Mouse (Mus musculus) kidney, embryonic 16.5 days (tissue): ENCODE measurements at regions not wholly inside any gene's neighbourhood (a gene's known extent, or its start where the extent isn't known, plus 50 kb on each side); places are given as distances from the start of the nearest gene placed in this dataset.
A peak's percentile ranks its signal among the peaks of the same experiment; 100 is the strongest.

Experiments
- ATAC-seq: fragments of 200-750 bp; cut with Nextera tagmentation; 2 replicates; pipeline ENCODE4 v1.8.0; 2017; ENCODE audit warnings: moderate TSS enrichment; ENCODE audit not compliant: low FRiP score, low TSS enrichment
- H3K27ac ChIP-seq: fragments of 300-500 bp; sonication (generic); 2 replicates; pipeline ENCODE4 v1.5.1; 2014; ENCODE audit warnings: low read length
- H3K27me3 ChIP-seq: fragments of 300-500 bp; sonication (generic); 2 replicates; pipeline ENCODE4 v1.6.1; 2014; ENCODE audit warnings: low read length, control low read depth, mixed read lengths; ENCODE audit not compliant: insufficient read depth
- H3K36me3 ChIP-seq: fragments of 300-500 bp; sonication (generic); 2 replicates; pipeline ENCODE4 v1.6.1; 2014; ENCODE audit warnings: low read length, control low read depth, mixed read lengths; ENCODE audit not compliant: insufficient read depth
- H3K4me1 ChIP-seq: fragments of 300-500 bp; sonication (generic); 2 replicates; pipeline ENCODE4 v1.6.1; 2014; ENCODE audit warnings: low read length, control low read depth, mixed read lengths; ENCODE audit not compliant: insufficient read depth
- H3K4me2 ChIP-seq: fragments of 300-500 bp; sonication (generic); replicated peaks from 2 replicates; pipeline ENCODE4 v1.6.1; 2014; ENCODE audit warnings: low read depth, low read length
- H3K4me3 ChIP-seq: fragments of 300-500 bp; sonication (generic); 2 replicates; pipeline ENCODE4 v1.5.1; 2014; ENCODE audit warnings: mild to moderate bottlenecking, low read length
- H3K9ac ChIP-seq: fragments of 300-500 bp; sonication (generic); replicated peaks from 2 replicates; pipeline ENCODE4 v1.6.1; 2014; ENCODE audit warnings: low read length
- H3K9me3 ChIP-seq: fragments of 300-500 bp; sonication (generic); 2 replicates; pipeline ENCODE4 v1.6.1; 2016; ENCODE audit warnings: low read length, control low read depth
- WGBS: fragments of 180-500 bp; shearing (Covaris S2); extraction: QIAGEN DNeasy Blood & Tissue Kit; methylation state at CpG from one replicate; pipeline ENCODE4 v1.1.7; 2014; 5-methylcytosine and 5-hydroxymethylcytosine counted together

DNA sequence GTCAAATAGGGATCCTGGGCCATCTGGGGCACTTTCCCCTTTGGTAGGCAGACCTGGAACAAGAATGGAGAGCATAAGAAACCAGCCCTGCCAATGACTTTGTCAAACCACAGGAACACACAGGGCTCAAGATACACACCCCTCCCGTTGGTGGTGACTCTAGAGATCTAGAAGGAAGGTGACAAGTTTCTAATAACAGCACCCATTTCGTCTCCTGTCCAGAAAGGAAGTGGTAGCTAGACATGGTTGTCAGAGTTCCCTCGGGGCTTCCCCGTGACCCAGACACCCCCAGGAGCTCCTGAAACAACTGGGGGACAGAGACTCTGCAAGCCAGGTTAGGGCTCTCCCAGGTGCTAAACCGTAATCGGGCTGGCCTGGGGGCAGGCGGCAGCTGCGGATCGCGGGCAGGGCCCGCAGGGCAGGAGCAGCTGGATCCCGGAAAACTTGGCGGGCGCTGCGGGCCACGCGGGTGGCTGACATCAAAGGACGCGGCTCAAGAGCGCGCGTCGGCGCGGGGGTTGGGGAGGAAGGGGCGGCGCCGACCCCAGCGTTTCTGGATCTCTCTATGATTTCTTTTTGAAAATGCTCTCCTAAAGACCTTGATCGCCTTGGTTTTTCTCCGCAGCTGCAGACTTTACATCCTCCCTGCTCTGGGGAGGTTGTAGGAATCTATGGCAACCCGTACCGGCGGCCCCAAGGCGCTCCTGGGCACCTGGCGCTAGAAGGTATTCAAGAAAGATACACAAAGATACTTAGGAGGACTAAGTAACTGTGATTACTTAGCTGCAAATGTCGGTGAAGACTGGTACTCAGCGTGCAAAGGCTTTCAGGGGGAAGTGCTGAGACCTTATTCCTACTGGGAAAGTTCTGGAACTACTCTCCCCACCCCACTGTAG, 92.1 kb downstream of the Foxi3 start:
- 3% methylated on average over 38 of the region's 38 CpGs for WGBS
- ATAC-seq: peak; percentile 63; the same call in 1 of the 2 replicates
- Histone ChIP-seq H3K27ac (no peak overlapping the region), H3K9ac (peak overlapping the region; percentile 69), H3K9me3 (0 out of 2 replicates have a peak, but pooled peaks cover 4% of the 10 kb centered on the region), H3K27me3 (peaks cover 5% of the 10 kb centered on the region; the same call in 1 of the 2 replicates), H3K4me2 (peak overlapping the region; percentile 91), H3K36me3 (no peaks in the 10 kb centered on the region), H3K4me3 (peak overlapping the region; percentile 53), H3K4me1 (peaks cover 9% of the 10 kb centered on the region; the same call in 1 of the 2 replicates)

DNA sequence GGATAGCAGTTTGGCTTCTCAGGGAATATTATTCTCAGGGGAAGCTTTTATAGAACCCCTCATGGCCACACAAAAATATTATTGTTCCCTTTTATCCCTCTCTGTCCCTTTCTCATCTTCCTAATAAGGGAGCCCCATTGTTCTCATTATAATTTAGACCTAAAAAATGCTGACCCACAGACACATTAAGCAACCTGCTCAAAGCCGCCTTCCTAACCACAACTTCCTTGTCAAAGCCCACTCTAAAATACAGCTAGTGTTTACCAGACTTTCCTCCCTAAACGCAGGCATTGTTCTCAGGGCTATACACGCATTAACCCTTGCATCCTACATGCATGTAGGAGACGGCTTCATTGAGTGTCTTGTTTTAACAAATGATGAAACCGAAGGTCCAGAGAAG, 93.9 kb downstream of the Foxi3 start:
- 49% methylated on average over 5 of the region's 5 CpGs for WGBS
- ATAC-seq: no peak

DNA sequence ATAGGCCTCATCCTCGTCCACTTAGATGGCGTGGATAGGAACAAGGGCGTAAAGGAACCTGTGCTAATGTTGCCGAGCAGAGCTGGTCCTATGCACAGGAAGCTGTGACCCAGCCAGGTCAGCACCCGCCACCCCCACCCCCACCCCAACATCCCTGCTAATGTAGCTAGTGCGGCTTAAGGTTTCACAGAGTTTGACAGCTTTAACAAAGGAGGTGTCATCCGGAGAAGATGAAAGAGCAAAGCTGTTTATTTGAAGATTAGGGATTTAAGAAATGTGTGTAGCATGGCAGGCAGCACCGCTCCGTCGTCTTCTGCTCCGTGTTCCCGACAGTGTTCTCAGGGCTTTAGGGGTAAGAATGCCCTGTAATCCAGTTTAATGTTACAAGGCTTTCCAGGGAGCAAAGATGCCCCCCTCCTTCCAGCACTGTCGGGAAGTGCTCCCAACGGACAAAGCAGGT, 93.5 kb downstream of the Thnsl2 start:
- WGBS: 20% methylated on average over 14 of the region's 14 CpGs
- H3K27me3 ChIP-seq: peaks cover 5% of the 10 kb centered on the region; the same call in 1 of the 2 replicates
- H3K4me2 ChIP-seq: no peak overlapping the region
- 0 out of 2 replicates have a peak, but pooled peaks cover 4% of the 10 kb centered on the region for H3K9me3 ChIP-seq
- no peak overlapping the region for H3K27ac ChIP-seq
- H3K4me3 ChIP-seq: no peak overlapping the region
- no peak overlapping the region for H3K9ac ChIP-seq
- peaks cover 9% of the 10 kb centered on the region; the same call in 1 of the 2 replicates for H3K4me1 ChIP-seq
- no peaks in the 10 kb centered on the region for H3K36me3 ChIP-seq
- ATAC-seq: no peak

More for the DNA sequence above, 93.9 kb downstream of the Foxi3 start:
- Histone ChIP-seq H3K36me3 (no peaks in the 10 kb centered on the region), H3K4me1 (peaks cover 9% of the 10 kb centered on the region; the same call in 1 of the 2 replicates), H3K4me3 (no peak overlapping the region), H3K9ac (no peak overlapping the region), H3K27ac (no peak overlapping the region), H3K4me2 (no peak overlapping the region), H3K9me3 (0 out of 2 replicates have a peak, but pooled peaks cover 4% of the 10 kb centered on the region), H3K27me3 (peaks cover 5% of the 10 kb centered on the region; the same call in 1 of the 2 replicates)

DNA sequence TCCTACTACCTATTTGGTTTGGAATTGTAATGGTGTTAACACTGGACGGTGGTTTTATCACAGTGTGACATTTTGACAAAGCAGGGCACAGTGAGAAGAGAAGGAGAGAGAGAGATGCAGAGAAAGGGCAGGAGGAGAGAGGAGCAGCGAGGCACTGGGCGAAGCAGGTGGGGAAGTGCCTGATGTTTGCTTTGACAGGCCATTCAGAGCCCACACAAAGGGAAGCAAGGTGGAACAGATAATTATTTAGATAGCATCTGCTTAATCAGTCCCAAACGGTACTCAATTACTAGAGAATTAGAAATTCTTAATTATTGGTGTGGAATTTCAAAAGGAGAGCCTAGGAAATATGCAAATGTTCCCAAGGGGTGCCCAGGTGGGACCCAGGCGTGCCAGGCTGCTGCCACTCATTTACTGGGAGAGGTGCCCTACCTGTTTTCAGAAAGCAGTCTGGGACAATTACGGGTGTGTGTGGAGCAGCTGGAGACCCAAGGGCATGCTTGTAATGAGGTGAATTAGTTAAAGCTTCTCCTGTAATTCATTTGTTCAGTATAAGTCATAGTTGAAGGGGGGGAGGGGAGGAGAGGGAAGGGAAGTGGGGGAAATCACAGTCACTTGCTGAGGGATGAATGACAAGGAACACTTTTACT, 86.9 kb downstream of the Thnsl2 start:
- Histone ChIP-seq H3K4me1 (no peaks in the 10 kb centered on the region), H3K27me3 (no peaks in the 10 kb centered on the region), H3K4me3 (no peak overlapping the region), H3K36me3 (no peaks in the 10 kb centered on the region), H3K27ac (no peak overlapping the region), H3K9me3 (no peaks in the 10 kb centered on the region), H3K9ac (no peak overlapping the region), H3K4me2 (no peak overlapping the region)
- ATAC-seq: no peak
- WGBS: 52% methylated on average over 6 of the region's 6 CpGs

DNA sequence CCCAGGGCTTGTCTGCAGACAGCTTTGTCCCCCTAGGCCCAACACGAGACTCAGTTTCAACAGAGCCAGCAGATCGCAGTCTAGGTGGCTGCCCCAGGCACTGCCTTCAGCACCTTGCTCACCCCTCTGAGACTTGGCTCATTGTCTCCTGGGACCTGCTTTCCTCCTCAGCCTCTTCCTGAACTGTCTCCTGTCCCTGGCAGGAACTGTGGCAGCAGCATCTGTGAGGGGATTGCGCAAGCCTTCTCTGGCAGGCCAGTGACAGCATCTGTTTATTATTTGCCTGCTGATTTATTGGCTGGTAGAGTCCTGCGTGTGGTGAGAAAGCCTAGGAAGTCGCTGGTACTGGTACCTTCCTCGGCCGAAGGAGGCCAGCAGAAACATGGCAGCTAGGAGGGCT, 84.1 kb downstream of the Thnsl2 start:
- Histone ChIP-seq H3K4me3 (no peak overlapping the region), H3K4me2 (no peak overlapping the region), H3K9me3 (no peaks in the 10 kb centered on the region), H3K4me1 (no peaks in the 10 kb centered on the region), H3K27ac (no peak overlapping the region), H3K27me3 (no peaks in the 10 kb centered on the region), H3K9ac (no peak overlapping the region), H3K36me3 (no peaks in the 10 kb centered on the region)
- 54% methylated on average over 7 of the region's 7 CpGs for WGBS
- no peak for ATAC-seq

DNA sequence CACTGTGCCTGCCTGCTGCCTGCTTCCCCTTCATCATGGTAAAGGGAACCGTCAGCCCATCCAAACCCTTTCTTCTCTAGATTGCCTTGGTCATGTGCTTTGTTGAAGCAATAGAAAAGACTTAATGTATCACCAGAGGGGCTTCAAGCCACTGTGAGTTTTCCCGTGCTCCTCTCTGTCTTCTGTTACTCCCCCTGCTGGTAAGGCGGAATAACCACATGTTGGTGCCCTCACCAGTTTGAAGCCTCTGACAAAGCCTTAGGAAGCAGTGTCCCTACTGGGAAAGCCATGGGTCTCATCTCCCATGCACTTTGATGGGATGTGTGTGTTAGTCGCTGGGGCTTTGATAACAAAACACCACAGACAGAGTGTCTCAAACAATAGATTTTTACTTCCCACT, 81.3 kb downstream of the Thnsl2 start:
- Histone ChIP-seq H3K4me1 (no peaks in the 10 kb centered on the region), H3K27me3 (no peaks in the 10 kb centered on the region), H3K9ac (no peak overlapping the region), H3K36me3 (no peaks in the 10 kb centered on the region), H3K4me3 (no peak overlapping the region), H3K9me3 (no peaks in the 10 kb centered on the region), H3K27ac (no peak overlapping the region), H3K4me2 (no peak overlapping the region)
- WGBS: 77% methylated on average over 4 of the region's 4 CpGs
- no peak for ATAC-seq

DNA sequence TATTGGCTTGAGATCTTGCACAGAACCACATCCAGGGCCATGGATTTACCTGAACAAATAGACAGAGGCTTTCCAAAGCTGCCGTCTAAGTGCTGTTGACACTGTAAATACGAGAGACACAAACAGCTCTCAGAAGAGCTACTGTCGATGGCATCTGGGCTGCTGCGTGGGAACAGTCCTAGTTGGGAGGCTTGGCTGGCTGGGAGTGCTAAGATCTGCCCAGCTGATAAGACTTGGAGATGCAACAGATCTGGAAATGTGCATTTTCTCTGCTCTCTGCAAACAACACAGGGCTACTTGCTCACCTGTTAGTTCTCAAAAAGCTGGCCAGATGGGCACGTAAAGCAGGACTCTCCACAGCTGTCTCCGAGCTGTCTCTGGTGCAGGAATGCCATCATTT, 78.8 kb downstream of the Thnsl2 start:
- Histone ChIP-seq H3K9ac (no peak overlapping the region), H3K27me3 (no peaks in the 10 kb centered on the region), H3K27ac (no peak overlapping the region), H3K4me1 (no peaks in the 10 kb centered on the region), H3K4me3 (no peak overlapping the region), H3K4me2 (no peak overlapping the region), H3K36me3 (no peaks in the 10 kb centered on the region), H3K9me3 (no peaks in the 10 kb centered on the region)
- WGBS: 54% methylated on average over 6 of the region's 6 CpGs
- no peak for ATAC-seq

DNA sequence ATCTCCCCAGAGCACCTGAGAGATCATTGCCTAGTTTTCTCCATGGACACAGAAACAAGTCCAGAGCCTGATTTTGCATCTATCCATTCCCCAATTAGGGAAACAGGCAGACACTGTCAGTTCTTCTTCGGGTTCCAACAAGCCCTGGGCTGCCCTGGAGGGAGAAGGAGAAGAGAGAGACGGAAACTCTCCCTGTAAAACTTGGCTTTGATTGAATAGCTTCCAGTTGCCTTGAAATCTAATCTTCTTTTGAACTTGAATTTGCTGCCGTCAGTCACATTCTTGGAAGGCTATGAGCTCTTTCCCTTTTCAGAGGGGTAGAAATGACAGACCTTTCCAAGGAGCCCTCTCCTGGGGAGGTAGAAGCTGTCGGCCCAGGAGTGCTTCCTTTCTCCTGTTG, 75.0 kb downstream of the Thnsl2 start:
- ATAC-seq: no peak

DNA sequence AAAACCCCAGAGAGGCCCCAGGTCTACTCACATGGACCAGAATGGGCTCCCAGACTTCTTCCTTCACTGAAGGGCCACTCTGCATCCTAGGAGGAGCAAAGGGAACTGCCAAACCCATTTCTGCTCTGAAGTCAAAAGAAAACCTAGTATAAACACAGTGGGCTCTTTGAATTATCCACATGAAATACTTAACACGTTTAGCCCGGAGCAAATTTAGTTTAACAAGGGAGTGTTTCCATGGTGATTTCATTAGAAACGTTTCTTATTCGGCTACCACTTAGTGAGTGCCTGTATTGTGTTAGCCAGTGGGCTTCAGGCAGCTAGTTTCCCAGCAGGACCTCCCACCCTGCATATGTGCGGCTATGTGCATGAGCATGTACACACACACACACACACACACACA, 69.4 kb downstream of the Thnsl2 start:
- no peaks in the 10 kb centered on the region for H3K27me3 ChIP-seq
- H3K4me1 ChIP-seq: no peaks in the 10 kb centered on the region
- H3K4me2 ChIP-seq: no peak overlapping the region
- no peak for ATAC-seq
- H3K9me3 ChIP-seq: no peaks in the 10 kb centered on the region
- no peak overlapping the region for H3K27ac ChIP-seq
- H3K36me3 ChIP-seq: no peaks in the 10 kb centered on the region
- no peak overlapping the region for H3K4me3 ChIP-seq
- WGBS: 56% methylated on average over 5 of the region's 5 CpGs
- no peak overlapping the region for H3K9ac ChIP-seq

More for the DNA sequence above, 75.0 kb downstream of the Thnsl2 start:
- no peak overlapping the region for H3K27ac ChIP-seq
- H3K4me1 ChIP-seq: no peaks in the 10 kb centered on the region
- no peaks in the 10 kb centered on the region for H3K27me3 ChIP-seq
- H3K4me3 ChIP-seq: no peak overlapping the region
- H3K9me3 ChIP-seq: no peaks in the 10 kb centered on the region
- H3K4me2 ChIP-seq: no peak overlapping the region
- H3K9ac ChIP-seq: no peak overlapping the region
- 48% methylated on average over 4 of the region's 4 CpGs for WGBS
- H3K36me3 ChIP-seq: no peaks in the 10 kb centered on the region
